Mouse (Mus musculus): ENCODE data around the gene Rps6kb1.

DNA sequence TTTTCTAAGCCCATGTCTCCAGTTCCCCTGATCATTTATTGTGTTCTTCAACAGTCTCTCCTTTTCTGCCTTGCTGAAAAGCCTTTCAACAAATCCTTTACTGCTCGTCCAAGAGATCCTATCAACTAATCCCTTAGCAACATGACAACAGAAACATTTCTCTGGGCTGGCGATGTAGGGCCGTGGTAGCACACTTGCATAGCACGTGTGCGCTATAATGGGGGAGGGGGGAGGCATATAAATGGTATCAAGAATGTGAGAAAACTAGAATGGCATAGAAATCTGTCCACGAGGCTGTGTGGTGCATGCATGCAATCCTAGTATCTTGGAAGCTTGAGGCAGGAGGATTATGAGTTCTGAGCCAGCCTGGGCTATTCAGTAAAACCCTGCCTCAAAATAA lies 72.8 kb downstream of the Rps6kb1 start:
- no peak for TF ChIP-seq CTCF (IDR thresholded peaks at IDR 0.05; ENCODE audit: low read depth)
- no peak for TF ChIP-seq EP300 (IDR thresholded peaks at IDR 0.05; ENCODE audit: low read depth)
